Comparison of ENCODE assay signal across 15 mouse cellular contexts in the genomic region with DNA sequence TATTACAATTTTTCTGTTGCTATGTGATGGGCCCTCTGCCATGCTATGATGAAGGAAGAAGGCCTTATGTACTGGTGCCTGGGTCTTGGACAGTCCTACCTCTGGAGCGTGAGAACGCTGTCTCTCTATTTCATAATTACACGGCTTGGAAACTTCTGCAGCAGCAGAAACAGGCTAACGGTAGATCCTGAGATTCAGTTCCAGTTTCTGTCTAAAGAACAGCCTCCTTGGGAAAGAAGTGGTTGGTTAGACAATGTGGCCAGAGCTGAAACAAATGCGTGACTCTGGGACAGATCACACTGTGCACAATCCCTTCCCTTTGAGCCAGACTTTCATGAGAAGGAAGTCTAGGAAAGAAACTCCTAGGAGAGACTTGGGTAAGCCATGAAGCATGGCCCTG.
"Had no signal": no experiment of that assay in that cellular context is flagged by ENCODE, and none has a peak within 500 bp of the region (broad histone marks: within the 10 kb centered on the region; RNA-seq: fewer than 3 reads in every experiment).

No protein-coding gene starts in this region.

- H3K27ac ChIP-seq: liver, embryonic 14.5 days; macrophage; midbrain, embryonic 13.5 days; midbrain, embryonic 15.5 days; neural tube, embryonic 12.5 days had no signal

- H3K9me3 ChIP-seq: midbrain, embryonic 13.5 days; midbrain, embryonic 15.5 days; neural tube, embryonic 12.5 days had no signal

- H3K4me3 ChIP-seq: megakaryocyte, embryonic 14.5 days; midbrain, embryonic 13.5 days; midbrain, embryonic 15.5 days; neural tube, embryonic 12.5 days had no signal

- H3K36me3 ChIP-seq: midbrain, embryonic 13.5 days; midbrain, embryonic 15.5 days; neural tube, embryonic 12.5 days had no signal

- H3K4me2 ChIP-seq: lung, embryonic 14.5 days; midbrain, embryonic 11.5 days; midbrain, embryonic 13.5 days; midbrain, embryonic 15.5 days; neural tube, embryonic 12.5 days had no signal

- DNase-seq: lung, adult 18-20 months; lung, embryonic 14.5 days; lung, postnatal 10 days; right cerebral cortex, postnatal 14 days; spleen, adult 18-20 months; thymus, adult 18-20 months; thymus, postnatal 14 days; thymus, postnatal 36 days had no signal

- ATAC-seq: midbrain, embryonic 13.5 days; midbrain, embryonic 15.5 days had no signal

- H3K4me1 ChIP-seq: megakaryocyte, embryonic 14.5 days; midbrain, embryonic 13.5 days; midbrain, embryonic 15.5 days; neural tube, embryonic 12.5 days had no signal

- H3K27me3 ChIP-seq: midbrain, embryonic 13.5 days; midbrain, embryonic 15.5 days; neural tube, embryonic 12.5 days had no signal

- H3K9ac ChIP-seq: liver, embryonic 14.5 days; lung, embryonic 14.5 days; midbrain, embryonic 13.5 days; midbrain, embryonic 15.5 days; neural tube, embryonic 12.5 days had no signal
